Mouse (Mus musculus) forebrain, embryonic 14.5 days (tissue): Measurements from ENCODE around the gene Rcan2. TPM values are rescaled to one million over a fixed set of nuclear protein-coding genes. Genes with fewer than 3 reads are reported as not detected.
A peak's percentile ranks its signal among the peaks of the same experiment; 100 is the strongest.
"Not testable (repeated sequence)": the region's sequence is repeated elsewhere in the genome, so short reads cannot be mapped to it uniquely, and the experiment has no call there.

ENCODE experiments used
- ATAC-seq: fragments of 200-750 bp; cut with Nextera tagmentation; 2 replicates; pipeline ENCODE4 v1.8.0; 2017; ENCODE audit warnings: mild to moderate bottlenecking, moderate library complexity
- DNase-seq: peaks from one replicate; pipeline ENCODE4 v3.0.0-alpha.2; 2015; ENCODE audit warnings: low spot score
- H3K27ac ChIP-seq: fragments of 300-500 bp; sonication (generic); 2 replicates; pipeline ENCODE4 v1.5.1; 2014; ENCODE audit warnings: low read depth, mild to moderate bottlenecking, control low read depth, low read length, moderate library complexity
- H3K27me3 ChIP-seq: fragments of 300-500 bp; sonication (generic); replicated peaks from 2 replicates; pipeline ENCODE4 v1.6.1; 2014; ENCODE audit warnings: low read length, control low read depth, mixed read lengths; ENCODE audit not compliant: control insufficient read depth, insufficient read depth
- H3K36me3 ChIP-seq: fragments of 300-500 bp; sonication (generic); 2 replicates; pipeline ENCODE4 v1.6.1; 2014; ENCODE audit warnings: low read length, control low read depth; ENCODE audit not compliant: control insufficient read depth, insufficient read depth
- H3K4me1 ChIP-seq: fragments of 300-500 bp; sonication (generic); 2 replicates; pipeline ENCODE4 v1.6.1; 2014; ENCODE audit warnings: antibody characterized with exemption, low read length, control low read depth; ENCODE audit not compliant: control insufficient read depth, insufficient read depth
- H3K4me2 ChIP-seq: fragments of 300-500 bp; sonication (generic); 2 replicates; pipeline ENCODE4 v1.6.1; 2014; ENCODE audit warnings: mild to moderate bottlenecking, control low read depth, low read length
- H3K4me3 ChIP-seq: fragments of 300-500 bp; sonication (generic); 2 replicates; pipeline ENCODE4 v1.5.1; 2014; ENCODE audit warnings: low read depth, low read length, control low read depth
- H3K9ac ChIP-seq: fragments of 300-500 bp; sonication (generic); 2 replicates; pipeline ENCODE4 v1.6.1; 2014; ENCODE audit warnings: mild to moderate bottlenecking, low read length, control low read depth, moderate library complexity
- H3K9me3 ChIP-seq: fragments of 300-500 bp; sonication (generic); replicated peaks from 2 replicates; pipeline ENCODE4 v1.6.1; 2016; ENCODE audit warnings: low read length, control low read depth, mixed read lengths; ENCODE audit not compliant: control insufficient read depth
- WGBS: fragments of 180-500 bp; shearing (Covaris S2); extraction: QIAGEN DNeasy Blood & Tissue Kit; methylation state at CpG from one replicate; pipeline ENCODE4 v1.1.7; 2014; 5-methylcytosine and 5-hydroxymethylcytosine counted together
- polyA plus RNA-seq: library from polyadenylated mRNA; unstranded; fragments of >200 nt; fragmentation: Nextera tagmentation; extraction: Ambion mirVana; gene quantifications from 2 replicates; pipeline ENCODE4 v1.2.1, GENCODE M21; 2014

Gene Rcan2
- polyA plus RNA-seq, 1 experiment from 2014 or later, result 20.2 TPM

DNA sequence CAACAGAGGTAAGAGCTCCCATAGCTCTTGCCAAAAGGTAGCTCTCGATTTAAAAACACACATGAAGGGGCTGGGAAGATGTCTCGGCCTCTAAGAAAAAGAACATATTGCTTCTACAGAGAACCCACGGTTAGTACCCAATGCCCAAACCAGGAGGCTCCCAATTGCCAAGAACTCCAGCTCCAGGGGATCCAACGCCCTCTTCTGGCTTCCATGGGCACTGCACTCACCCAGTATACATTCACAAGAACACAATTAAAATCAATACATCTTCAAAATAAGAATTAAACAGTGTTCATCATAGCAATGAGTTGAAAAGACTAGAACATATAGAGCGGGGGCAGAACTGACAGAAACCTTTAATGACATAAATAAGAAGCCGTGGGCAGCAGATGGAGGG is 17.2 kb downstream of the Rcan2 start:
- Histone ChIP-seq H3K4me1 (no peaks in the 10 kb centered on the region), H3K9me3 (no peaks in the 10 kb centered on the region), H3K4me2 (no peak overlapping the region), H3K27ac (no peak overlapping the region), H3K36me3 (no peaks in the 10 kb centered on the region), H3K27me3 (no peaks in the 10 kb centered on the region), H3K4me3 (no peak overlapping the region), H3K9ac (no peak overlapping the region)
- DNase-seq (no peak), ATAC-seq (no peak)
- WGBS, result 79% methylated on average over 6 of the region's 6 CpGs

DNA sequence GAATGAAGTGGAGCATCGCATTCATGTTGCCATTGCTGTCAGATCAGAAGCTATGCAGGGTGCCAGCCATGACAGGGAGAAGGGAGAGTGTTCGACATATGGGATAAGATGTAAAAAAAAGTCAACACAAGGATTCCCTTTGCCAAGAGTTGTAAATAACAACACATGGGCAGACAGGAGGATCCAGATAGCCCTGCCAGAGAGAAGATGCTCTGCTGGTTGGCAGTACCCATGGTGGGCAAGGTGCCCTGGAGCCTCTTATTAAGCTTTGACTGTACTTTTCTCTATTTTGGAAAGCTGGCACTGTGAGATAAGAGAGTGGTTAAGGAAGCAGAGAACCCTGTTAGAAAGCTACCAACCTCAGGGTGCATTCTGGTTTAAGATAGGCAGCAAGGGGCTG is 19.8 kb downstream of the Rcan2 start:
- H3K4me3 ChIP-seq, result no peak overlapping the region
- no peaks in the 10 kb centered on the region for H3K9me3 ChIP-seq
- H3K27me3 ChIP-seq, result no peaks in the 10 kb centered on the region
- H3K9ac ChIP-seq, result no peak overlapping the region
- ATAC-seq (peak; percentile 75; the same call in 1 of the 2 replicates), DNase-seq (peak; percentile 85)
- no peaks in the 10 kb centered on the region for H3K4me1 ChIP-seq
- H3K27ac ChIP-seq, result no peak overlapping the region
- 69% methylated on average over 2 of the region's 2 CpGs for WGBS
- no peaks in the 10 kb centered on the region for H3K36me3 ChIP-seq
- H3K4me2 ChIP-seq, result no peak overlapping the region

DNA sequence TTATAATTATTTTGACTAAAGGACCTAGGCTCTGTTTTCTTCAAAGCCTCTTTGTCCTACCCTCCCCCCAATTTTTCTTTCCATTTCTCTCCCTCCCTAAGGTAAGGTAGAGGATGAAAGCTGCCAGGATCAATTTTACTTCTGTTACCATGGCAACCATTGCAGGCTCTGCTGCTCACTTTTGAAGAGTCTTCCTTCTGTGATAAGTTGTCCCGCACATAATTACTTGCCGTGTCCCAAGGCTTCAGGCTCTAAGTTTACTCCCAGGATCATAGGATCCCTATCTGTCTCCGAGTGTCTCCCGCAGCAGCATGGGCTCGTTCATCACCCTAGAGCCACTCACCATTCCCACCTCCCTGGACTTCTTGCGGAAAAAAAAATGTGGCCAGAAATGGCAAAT is 21.1 kb downstream of the Rcan2 start:
- WGBS, result 71% methylated on average over 6 of the region's 6 CpGs
- no peak overlapping the region for H3K27ac ChIP-seq
- peak; percentile 52 for DNase-seq

DNA sequence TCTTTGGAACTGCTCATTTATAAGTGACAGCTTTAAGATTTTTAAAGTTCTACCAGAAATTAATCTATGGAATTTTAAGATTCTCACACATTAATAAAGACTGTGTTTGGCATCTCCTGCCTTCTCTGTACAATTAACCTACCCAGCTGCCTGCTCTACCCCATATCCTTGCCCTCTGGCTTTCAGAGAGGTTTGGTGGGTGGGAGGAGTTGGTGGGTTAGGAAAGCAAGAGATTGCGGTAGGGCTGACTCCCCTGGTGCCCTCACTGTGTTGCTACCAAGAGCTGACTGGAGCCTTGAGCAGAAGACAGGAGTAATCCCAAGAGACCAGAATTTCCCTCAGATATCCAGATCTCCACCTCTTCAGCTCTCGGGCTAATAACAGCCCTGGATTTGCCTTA is 21.5 kb downstream of the Rcan2 start:
- ATAC-seq (no peak), DNase-seq (no peak)
- no peaks in the 10 kb centered on the region for H3K9me3 ChIP-seq
- no peaks in the 10 kb centered on the region for H3K27me3 ChIP-seq
- H3K36me3 ChIP-seq, result no peaks in the 10 kb centered on the region
- H3K4me2 ChIP-seq, result no peak overlapping the region
- H3K9ac ChIP-seq, result no peak overlapping the region
- H3K4me3 ChIP-seq, result no peak overlapping the region
- no peak overlapping the region for H3K27ac ChIP-seq
- 86% methylated on average over 2 of the region's 2 CpGs for WGBS
- H3K4me1 ChIP-seq, result no peaks in the 10 kb centered on the region

More for the DNA sequence above, 21.1 kb downstream of the Rcan2 start:
- Histone ChIP-seq H3K4me3 (no peak overlapping the region), H3K4me1 (no peaks in the 10 kb centered on the region), H3K9ac (no peak overlapping the region), H3K9me3 (no peaks in the 10 kb centered on the region), H3K36me3 (no peaks in the 10 kb centered on the region), H3K27me3 (no peaks in the 10 kb centered on the region), H3K4me2 (no peak overlapping the region)
- ATAC-seq, result peak; percentile 46; the same call in 1 of the 2 replicates

DNA sequence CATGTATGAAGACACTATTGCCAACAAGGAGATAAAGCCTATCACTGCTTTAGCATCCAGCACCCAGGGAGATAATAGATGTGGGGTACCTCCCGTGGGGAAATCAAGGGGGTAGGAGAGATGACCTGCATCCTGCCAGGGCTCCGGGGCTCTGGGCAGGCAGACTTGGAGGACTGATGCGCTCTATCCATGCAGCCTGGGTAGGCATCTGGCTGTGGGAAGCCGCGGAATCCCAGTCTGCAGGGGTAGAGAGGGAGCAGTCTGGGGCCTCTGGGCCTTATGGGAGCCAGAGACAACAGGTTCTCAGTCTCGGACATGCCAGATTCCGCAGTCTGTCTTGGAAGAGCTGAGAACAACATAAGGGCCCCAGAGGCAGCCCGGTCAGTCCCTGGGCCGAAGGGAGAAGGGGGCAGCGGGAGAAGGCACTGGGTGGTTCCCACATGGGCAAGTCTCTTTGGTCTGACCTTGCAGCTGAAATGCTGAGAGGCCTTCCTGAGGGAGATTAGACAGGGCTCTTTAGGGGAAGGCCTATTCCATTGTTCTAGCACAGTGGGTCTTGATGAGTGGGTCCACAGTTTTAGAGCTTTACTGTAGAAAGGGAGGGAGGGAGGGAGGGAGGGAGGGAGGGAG is 23.7 kb downstream of the Rcan2 start:
- WGBS, result 73% methylated on average over 10 of the region's 10 CpGs
- Histone ChIP-seq H3K9me3 (no peaks in the 10 kb centered on the region), H3K27me3 (no peaks in the 10 kb centered on the region), H3K27ac (no peak overlapping the region), H3K9ac (no peak overlapping the region), H3K36me3 (no peaks in the 10 kb centered on the region), H3K4me1 (no peaks in the 10 kb centered on the region), H3K4me2 (no peak overlapping the region), H3K4me3 (no peak overlapping the region)
- ATAC-seq (no peak), DNase-seq (no peak)

DNA sequence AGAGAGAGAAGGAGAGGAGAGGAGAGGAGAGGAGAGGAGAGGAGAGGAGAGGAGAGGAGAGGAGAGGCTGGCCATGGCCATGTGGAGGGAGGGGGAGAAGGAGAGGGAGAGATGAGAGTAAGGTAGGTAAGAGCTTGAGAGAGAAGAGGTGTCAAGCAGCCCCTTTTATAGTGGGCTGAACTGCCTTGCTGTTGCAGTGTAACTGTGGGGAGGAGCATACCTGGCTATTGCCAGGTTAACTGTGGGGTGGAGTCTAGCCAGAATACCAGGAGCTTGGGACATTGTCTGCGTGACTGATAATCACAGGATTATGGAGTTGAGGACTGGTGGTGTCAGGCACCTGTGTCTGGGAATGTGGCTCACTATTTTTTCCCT is 24.2 kb downstream of the Rcan2 start:
- not testable (repeated sequence) for H3K27me3 ChIP-seq

DNA sequence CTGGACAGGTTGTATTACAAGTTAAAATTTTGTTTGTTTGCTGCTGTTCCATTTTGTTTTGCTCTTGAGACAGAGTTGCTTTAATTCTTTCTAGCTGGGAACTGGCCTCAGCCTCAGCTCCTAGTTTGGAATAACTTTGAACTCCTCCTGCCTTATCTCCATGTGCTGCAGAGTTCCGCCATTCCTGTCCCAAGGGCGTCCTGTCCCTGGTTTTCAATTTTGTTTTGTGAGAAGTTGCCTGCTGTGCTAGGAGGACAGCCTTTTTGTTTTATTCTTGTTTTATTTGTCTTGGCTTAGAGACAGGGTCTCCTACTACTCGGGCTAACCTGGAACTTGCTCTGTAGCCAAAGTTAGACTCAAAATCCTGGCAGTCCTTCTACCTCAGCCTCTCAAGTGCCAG is 26.1 kb downstream of the Rcan2 start:
- no peak overlapping the region for H3K27ac ChIP-seq
- no peak for DNase-seq
- ATAC-seq, result no peak
- H3K36me3 ChIP-seq, result no peaks in the 10 kb centered on the region
- H3K9me3 ChIP-seq, result no peaks in the 10 kb centered on the region
- no peak overlapping the region for H3K9ac ChIP-seq
- no peak overlapping the region for H3K4me3 ChIP-seq
- WGBS, result 66% methylated on average over 3 of the region's 3 CpGs
- H3K27me3 ChIP-seq, result no peaks in the 10 kb centered on the region
- no peak overlapping the region for H3K4me2 ChIP-seq
- H3K4me1 ChIP-seq, result no peaks in the 10 kb centered on the region

More for the DNA sequence above, 24.2 kb downstream of the Rcan2 start:
- not testable (repeated sequence) for H3K4me2 ChIP-seq, H3K9ac ChIP-seq, H3K4me1 ChIP-seq, DNase-seq, H3K9me3 ChIP-seq, H3K4me3 ChIP-seq, H3K27ac ChIP-seq, H3K36me3 ChIP-seq, ATAC-seq
- WGBS, result 55% methylated on average over 1 of the region's 1 CpGs

DNA sequence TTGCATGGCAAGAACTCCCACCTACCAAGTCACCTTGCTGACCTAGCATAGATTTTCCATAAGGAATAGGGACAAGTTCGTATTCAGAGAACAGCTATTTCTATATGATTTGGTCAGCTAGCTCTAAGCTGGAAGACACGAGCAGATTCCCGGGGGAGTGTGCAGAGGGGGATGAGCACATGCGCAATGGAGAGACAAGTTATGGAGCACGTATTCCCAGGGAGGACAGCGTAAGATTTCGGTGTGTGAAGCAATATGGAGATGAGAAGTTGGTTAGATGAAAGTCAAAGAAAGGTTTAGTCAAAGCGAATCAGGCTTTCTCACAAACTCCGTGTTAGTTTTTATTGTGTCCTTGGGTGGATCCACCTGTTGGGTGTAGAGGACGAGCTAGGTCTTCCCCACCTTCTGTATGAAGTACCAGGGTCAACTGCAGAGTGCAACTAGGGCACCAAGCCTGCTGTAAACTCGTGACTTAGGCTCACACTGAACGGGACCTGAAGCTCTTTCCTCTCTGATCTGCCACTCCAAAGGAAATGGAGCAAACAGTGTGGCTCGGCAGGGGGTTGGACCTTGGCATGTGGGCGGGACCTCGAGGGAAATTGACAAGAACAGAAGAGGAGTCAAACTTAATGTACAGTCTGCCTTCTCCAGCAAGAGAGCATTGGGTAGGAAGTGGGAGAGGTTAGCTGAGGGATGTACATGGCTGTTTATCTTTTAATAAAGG is 31.4 kb downstream of the Rcan2 start:
- Histone ChIP-seq H3K4me3 (no peak overlapping the region), H3K36me3 (no peaks in the 10 kb centered on the region), H3K9me3 (no peaks in the 10 kb centered on the region), H3K4me2 (no peak overlapping the region), H3K27ac (no peak overlapping the region), H3K9ac (no peak overlapping the region), H3K4me1 (no peaks in the 10 kb centered on the region), H3K27me3 (no peaks in the 10 kb centered on the region)
- ATAC-seq (no peak), DNase-seq (no peak)
- WGBS, result 81% methylated on average over 15 of the region's 15 CpGs

DNA sequence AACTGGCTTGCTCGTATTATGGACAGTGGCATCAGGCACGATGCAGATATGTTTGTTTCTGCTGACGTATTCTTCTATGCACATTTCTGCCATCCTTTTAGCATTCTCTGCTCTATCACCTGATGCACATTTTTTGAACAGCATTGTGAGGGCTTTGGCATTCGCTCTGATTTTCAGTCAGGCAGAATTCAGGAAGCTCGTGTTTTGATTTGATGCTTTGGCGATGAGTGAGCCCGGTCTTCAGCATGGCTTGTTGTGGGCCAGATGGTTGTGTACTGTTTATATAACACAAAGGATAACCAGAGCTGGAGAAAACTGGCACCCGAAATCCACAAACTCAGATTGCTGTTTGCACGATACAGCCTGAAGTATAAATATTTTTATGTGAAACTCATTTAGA is 39.1 kb downstream of the Rcan2 start:
- Histone ChIP-seq H3K9me3 (no peaks in the 10 kb centered on the region), H3K27ac (no peak overlapping the region), H3K4me3 (no peak overlapping the region), H3K9ac (no peak overlapping the region), H3K36me3 (no peaks in the 10 kb centered on the region), H3K4me1 (no peaks in the 10 kb centered on the region), H3K27me3 (no peaks in the 10 kb centered on the region), H3K4me2 (no peak overlapping the region)
- DNase-seq (peak; percentile 22), ATAC-seq (no peak)
- WGBS, result 89% methylated on average over 9 of the region's 9 CpGs
